Mouse (Mus musculus): ENCODE measurements around the gene AL607142.1. TPM values are rescaled to one million over a fixed set of nuclear protein-coding genes. Genes with fewer than 3 reads are reported as not detected.

AL607142.1 gene
- total RNA-seq, 2 experiments from 2014 or later: not detected

DNA sequence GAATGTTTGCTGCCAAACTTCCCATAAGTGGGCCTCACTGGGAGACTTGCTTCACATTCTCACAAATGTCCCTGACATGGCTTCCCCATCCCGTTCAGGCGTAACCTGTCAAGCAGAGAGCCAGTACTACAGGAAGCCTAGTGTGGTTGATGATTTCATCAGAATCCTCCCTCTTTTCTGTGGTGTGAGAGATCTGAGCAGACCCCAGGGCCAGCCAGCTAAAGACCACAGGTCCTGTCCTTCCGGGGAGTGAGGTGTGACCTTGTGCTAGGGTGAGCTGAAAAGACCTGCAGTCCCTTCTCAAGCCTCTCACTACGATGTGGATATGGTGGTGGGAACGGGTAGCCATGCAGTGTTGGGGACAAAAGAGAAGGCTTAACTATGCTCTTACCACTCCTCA is 17.7 kb downstream of the AL607142.1 start:
- intact Hi-C loops (cut with DNase I; ENCODE audit: low total_unique reads): no loop called here
- no peak for DNase-seq

DNA sequence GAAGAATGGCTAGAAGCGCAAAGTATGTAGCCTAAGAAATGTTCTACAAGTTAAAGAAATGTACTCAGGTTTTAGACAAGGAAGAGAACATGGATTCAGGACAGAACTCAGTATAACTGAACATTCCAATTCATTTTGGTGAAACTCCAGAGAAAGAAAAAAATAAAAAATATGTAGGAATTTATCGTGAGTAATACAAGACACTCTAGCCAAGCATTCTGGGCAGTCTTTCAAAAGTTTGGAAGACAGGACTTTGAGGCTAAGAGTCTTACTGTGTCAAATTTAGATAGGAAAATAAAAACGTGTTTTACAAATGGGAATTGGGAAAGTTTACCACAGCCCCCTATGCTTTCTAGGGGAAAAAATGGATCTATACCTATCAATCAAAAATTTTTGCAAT is 18.9 kb downstream of the AL607142.1 start:
- intact Hi-C loops (cut with DNase I; ENCODE audit: low total_unique reads): no loop called here

DNA sequence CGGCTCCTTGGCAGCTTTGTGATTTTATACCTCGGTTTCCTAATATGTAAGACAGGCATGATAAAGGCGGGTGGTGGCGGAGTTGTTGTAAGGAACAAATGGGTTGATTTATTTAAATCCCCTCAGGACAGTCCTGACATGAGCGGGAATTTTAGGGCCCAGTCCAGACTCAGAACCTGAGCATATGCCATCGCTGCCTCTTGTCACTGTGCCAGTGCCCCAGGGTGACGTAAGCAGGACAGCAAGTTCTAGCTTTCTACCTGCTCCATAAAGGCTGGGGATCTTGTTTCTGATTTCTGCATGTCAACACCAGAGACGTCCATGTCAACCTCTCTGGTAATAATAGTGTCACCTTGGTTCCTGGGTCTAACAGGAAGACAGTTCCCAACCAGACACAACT is 24.7 kb downstream of the AL607142.1 start:
- intact Hi-C loops (cut with DNase I; ENCODE audit: low total_unique reads): no loop called here
- no peak for DNase-seq

More for the DNA sequence above, 18.9 kb downstream of the AL607142.1 start:
- no peak for DNase-seq

DNA sequence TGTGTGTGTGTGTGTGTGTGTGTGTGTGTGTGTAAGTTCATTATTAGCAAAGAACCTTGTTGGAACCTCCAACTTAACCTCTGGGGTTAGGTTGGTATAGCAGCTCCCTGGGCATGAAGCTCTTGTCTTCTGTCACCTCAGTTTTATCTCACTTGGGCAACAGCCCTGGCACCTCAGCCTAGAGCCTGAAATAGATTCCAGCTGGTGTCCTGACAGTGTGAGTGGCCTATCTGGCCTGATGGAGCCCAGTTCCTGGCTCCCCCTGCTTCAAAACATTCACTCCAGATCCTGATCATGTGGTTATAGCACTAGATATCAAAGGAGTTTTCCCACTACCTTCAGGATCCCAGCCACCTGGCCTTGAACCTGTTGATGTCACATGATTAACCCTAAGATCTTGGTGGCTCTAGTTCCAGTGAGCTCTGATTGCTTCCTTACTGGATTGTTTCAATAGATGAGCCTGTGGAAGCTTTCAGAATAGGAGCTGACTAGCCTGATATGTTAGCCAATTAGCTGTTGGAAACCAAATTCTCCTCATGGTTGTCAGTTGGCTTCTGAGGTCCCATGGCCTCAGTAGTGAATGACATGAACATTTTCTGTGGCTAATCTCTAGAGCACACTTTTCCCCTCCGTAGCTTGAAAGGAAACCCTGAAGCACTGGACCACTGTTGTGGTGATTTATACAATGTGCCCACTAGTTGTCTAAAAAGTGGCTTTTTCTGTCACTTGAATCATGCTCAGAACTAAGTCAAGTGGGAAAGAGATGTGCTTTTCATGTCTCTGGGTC is 27.4 kb downstream of the AL607142.1 start:
- intact Hi-C loops (cut with DNase I; ENCODE audit: low total_unique reads): no loop called here
- peak; percentile 60 for DNase-seq

DNA sequence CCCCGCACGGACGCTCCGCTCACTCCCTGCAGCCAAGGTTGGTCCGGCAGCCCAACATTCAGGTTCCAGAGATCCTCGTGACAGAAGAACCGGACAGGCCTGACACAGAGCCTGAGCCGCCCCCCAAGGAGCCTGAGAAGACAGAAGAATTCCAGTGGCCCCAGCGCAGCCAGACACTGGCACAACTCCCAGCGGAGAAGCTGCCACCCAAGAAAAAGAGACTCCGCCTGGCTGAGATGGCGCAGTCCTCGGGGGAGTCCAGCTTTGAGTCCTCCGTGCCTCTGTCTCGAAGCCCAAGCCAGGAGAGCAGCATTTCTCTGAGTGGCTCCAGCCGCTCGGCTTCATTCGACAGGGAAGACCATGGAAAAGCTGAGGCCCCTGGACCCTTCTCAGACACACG is 32.1 kb downstream of the AL607142.1 start:
- no peak for DNase-seq
- intact Hi-C loops (cut with DNase I; ENCODE audit: low total_unique reads): no loop called here

DNA sequence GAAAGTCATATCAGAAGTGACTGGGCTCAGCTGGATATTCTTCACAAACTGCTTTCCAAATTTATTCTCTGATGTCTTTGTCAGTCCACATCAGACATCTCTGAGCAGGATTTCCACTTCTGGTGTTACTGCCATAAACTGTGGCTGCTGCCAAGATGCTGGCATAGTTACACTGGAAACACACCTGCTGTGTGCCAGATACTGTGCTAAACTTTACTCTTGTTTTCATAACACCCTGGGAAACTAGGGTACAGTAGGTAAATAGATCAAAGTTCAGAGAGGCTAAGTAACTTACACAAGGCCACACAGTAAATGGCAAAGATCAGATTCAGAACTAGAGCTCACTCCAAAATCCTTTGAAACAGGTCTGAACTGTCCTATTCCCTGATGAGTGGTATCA is 36.4 kb downstream of the AL607142.1 start:
- intact Hi-C loops (cut with DNase I; ENCODE audit: low total_unique reads): loop anchor here (5.0 kb wide), 1 partner anchor 179 kb away; no protein-coding TSS in a partner anchor
- no peak for DNase-seq

DNA sequence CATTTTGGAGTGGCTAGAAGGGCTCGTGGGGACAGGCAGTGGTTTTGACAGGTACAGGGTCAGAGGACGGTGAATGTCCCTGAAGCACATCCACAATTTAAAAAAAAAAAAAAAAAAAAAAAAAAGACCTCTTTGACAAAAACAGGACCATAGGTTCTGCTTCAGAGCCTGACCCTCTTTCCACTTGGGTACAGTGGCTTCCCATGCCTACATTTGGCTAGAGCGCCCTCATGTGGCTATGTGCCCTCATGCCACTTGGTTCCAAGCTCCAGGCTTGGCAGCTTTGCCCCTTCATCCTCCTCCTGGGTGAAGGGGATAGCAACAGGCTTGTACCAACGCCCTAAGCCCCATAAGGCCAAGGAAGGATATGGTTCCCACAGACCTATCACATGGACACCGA is 39.8 kb downstream of the AL607142.1 start:
- DNase-seq: peak; percentile 70
- intact Hi-C loops (cut with DNase I; ENCODE audit: low total_unique reads): loop anchor here (5.0 kb wide), 1 partner anchor 182 kb away; no protein-coding TSS in a partner anchor

DNA sequence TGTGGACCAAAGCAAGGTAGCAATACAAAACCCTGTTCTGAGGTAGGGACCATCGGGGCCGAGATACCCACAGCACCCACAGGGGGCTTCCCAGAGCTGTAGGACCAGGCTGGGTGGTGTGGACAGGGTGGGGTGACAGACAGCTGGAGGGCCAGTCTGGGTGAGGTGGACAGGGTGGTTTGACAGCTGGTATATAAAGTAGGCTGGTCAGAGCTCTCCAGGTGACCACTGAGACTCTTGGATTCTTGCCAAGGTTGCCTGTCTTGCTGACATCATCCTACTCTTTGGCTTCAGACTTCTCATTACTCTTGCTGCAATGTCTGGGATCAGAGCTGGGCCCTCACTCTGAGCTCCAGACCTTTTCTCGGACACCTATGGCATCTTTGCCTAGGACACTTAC is 41.6 kb downstream of the AL607142.1 start:
- DNase-seq: no peak
- intact Hi-C loops (cut with DNase I; ENCODE audit: low total_unique reads): no loop called here

DNA sequence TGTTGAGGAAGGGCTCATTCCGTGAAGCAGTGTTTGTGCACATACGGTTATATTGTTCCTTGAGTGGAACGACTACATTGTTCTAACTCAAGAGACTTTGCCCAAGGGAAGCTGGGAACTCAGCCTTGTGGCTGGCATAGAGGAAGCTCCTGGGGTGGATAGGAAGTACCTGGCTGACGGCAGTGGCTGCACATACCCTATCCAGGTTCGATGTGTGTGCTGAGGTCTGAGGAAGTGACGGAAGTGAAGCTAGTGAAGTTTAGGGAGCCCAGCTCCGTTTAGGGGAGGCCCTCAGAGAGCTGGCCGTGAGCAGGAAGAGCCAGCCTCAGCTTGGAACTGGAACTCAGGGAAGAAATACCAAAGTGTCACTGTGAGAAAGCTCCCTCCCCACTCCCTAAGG is 43.0 kb downstream of the AL607142.1 start:
- no peak for DNase-seq
- intact Hi-C loops (cut with DNase I; ENCODE audit: low total_unique reads): no loop called here

DNA sequence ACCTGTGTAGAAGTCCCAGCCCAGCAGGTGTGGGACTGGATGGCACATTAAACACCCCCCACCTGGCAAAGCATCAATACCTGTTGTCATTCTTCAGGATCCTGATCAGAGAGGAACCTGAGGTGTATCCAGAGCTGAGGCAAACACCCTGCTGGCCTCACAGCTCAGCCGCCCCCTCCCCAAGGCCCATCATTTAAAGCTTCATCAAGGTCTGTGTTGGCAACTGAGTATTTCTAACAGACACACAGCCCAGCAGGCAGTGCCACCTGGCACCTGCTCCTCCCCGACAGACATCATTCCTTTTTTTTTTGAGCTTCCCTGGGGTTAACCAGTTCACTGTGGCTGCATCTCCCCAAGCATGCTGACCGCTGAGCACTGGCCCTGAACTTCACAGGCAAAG is 50.7 kb downstream of the AL607142.1 start:
- no peak for DNase-seq
- intact Hi-C loops (cut with DNase I; ENCODE audit: low total_unique reads): no loop called here

DNA sequence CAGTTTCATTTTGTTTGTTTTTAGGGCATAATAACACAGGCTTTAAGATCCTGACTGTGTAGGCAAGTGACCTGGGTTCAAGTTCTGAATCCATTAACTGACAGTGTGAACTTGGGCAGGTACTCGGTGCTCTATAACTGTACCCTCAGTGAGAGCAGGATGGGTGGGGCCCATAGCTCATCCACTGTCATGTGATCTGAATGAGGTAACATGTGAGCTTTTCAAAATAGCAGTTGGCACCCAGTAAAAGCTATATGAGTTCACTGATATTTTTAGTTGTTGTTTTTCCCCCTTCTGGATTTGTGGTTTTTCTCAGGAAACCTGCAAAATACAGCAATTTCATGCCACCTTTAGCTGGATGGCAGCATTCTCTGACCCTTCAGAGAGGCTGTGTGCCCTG is 51.5 kb downstream of the AL607142.1 start:
- intact Hi-C loops (cut with DNase I; ENCODE audit: low total_unique reads): no loop called here
- no peak for DNase-seq

DNA sequence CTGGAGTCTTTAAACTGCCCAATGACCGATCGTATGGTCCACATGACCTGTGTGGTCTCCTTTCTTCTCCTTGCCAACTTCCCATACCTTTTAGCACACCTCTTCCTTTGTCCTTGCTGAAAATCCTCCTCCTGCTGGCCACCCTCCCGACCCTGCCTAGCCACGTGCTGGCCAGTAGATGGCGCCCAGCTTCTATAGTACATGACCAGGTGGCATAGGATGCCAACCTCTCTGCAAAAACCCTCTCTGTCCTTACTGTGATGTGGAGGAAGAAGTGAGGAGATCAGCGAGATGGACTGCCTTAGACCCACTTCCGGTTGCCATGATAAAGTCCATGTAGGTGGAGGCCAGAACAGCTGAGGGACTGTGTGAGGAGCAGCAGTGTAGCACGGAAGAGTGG is 55.5 kb downstream of the AL607142.1 start:
- peak; percentile 66 for DNase-seq
- intact Hi-C loops (cut with DNase I; ENCODE audit: low total_unique reads): no loop called here

DNA sequence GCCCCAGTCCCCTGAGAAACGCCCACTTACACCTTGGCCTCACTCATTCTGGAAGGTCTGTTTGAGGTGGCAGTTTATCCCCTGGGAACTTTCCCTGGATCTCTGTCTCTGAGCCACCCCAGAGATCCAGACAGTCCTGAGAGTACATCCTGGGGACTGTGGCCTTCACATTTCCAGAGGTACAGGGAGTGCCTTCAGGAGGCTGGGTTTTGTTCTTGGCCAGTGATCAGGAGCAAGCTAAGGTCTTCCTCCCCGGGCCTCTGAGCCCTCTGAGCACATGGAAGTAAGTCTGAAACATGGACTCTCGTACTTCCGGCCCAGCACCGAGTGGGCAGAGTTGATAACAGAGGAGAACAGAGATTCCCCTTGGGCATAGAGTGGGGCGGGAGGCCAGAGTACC is 59.9 kb downstream of the AL607142.1 start:
- intact Hi-C loops (cut with DNase I; ENCODE audit: low total_unique reads): no loop called here
- DNase-seq: no peak

DNA sequence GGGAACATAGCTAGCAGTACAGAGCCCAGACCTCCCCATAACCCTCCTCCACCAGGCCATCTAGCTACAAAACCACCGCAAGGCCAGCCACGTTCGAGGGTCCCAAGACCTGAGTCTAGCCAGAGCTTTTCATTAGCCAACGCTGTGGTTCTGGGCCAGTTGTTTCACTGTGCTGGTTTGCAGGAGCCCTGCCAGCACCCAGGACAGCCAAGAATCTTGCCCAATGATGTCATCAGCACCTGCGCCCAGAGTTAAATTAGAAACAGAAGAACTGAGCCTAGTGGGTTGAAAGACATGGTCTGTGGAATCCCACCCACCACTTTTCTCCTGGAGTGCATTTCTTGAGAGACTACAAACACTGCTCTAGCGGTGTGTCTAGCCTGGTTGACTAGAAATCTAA is 61.3 kb downstream of the AL607142.1 start:
- intact Hi-C loops (cut with DNase I; ENCODE audit: low total_unique reads): no loop called here
- DNase-seq: peak; percentile 58

DNA sequence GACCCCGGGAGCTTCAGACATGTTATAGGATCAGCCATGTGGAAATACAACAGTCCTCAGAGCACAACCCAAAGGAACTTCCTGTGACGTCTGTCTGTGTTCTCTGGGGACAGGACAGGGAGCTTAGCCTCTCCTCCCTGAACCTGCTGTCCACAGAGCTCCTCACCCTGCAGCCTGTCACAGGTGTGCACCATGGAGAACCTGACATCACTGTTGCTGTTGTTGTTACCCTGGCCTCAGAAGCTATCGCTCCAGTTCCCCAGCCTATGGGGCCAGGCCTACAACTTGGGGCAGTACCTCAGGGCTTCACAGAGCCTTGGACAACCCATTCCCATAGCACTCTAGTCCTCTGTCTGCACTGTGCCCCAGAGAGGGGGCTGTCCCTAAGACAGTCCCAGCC is 62.5 kb downstream of the AL607142.1 start:
- intact Hi-C loops (cut with DNase I; ENCODE audit: low total_unique reads): no loop called here
- DNase-seq: no peak

DNA sequence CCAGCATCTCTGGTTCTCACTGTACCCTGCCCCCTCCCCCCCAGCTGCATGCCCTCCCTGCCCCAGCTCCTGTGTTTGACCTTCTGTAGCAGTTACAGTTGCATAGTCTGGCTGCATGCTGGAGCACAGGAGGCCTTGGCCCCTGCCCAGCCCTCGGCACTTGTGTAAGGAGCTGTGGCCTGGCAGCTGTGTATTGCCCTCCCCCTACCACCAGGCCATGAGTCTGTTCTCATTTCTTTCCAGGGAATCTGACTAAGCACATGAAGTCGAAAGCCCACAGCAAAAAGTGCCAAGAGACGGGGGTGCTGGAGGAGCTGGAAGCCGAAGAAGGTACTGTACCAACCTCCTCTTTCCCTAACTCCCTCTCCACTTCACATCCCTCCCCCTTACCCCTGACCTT is 63.2 kb downstream of the AL607142.1 start:
- intact Hi-C loops (cut with DNase I; ENCODE audit: low total_unique reads): no loop called here
- peak; percentile 65 for DNase-seq

DNA sequence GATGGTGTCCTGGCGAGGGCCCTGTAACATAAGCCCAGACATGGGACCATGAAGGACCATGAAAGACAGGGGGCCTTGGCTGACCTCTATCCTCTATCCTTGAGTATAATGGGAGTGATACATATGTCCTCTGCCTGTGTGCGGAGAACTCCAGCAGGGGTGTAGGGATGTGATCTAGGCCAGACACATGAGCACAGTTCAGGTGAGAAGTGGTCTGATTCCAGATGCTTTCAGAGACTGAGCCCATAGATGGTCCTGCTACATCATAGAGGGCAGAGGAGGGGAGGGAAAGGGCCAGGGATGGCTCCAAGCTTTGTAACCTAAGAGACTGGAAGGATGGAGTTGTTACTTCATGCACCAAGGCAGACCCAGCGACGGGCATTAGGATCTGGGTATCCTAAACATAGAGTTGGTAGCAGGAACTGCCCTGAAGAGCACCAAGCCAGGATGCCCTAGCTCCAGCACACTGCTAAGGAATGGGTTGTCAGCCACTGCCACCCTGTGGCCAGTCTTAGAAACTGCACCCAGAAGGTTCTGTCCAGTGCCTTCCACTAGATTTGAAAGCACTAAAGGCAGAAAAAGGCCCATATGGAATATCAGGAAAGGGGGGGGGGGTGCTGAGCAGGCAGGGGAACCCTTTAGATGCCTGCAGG is 64.6 kb downstream of the AL607142.1 start:
- DNase-seq: peak; percentile 57
- intact Hi-C loops (cut with DNase I; ENCODE audit: low total_unique reads): no loop called here

DNA sequence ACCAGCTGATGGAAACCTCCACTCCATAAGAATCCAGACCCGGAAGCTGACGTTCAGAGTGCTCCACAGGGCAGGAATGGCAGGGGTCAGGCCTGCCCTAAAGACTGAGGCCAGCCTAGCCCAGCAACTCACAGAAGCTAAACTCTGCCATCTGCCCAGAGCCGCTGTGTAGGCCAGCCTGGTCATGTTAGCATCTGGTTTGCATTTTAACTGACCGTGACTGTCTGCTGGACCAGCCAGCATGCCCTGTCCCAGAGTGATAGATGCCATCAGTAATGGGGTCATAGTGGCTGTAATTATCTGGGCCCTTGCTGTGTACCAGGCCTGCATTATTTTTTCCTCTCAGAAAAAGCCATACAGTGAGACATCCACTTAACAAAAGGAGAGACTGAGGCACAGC is 66.1 kb downstream of the AL607142.1 start:
- intact Hi-C loops (cut with DNase I; ENCODE audit: low total_unique reads): no loop called here
- DNase-seq: no peak

DNA sequence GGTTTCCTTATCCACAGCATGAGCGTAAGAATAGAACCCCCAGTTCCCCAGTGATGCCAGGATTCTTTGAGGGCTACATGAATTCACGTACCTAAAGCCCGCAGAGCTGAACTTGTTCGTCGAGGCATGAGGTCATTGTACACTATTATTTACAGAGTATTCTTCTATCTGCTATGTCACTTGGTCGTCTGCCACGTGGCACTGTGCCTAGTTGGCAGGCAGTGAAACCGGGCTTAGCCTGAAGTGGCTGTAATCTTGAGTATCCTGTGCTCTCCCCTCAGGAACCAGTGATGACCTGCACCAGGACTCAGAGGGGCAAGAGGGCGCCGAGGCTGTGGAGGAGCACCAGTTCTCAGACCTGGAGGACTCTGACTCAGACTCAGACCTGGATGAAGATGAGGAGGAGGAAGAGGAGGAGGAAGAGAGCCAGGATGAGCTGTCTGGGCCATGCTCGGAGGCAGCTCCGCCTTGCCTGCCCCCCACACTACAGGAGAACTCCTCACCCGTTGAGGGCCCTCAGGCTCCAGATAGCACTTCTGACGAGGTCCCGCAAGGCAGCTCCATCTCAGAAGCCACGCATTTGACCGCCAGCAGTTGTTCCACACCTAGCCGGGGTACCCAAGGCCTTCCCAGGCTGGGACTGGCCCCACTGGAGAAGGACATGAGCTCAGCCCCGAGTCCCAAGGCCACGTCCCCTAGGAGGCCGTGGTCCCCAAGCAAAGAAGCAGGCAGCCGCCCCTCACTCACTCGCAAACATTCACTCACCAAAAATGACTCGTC is 66.8 kb downstream of the AL607142.1 start:
- DNase-seq: peak; percentile 64

DNA sequence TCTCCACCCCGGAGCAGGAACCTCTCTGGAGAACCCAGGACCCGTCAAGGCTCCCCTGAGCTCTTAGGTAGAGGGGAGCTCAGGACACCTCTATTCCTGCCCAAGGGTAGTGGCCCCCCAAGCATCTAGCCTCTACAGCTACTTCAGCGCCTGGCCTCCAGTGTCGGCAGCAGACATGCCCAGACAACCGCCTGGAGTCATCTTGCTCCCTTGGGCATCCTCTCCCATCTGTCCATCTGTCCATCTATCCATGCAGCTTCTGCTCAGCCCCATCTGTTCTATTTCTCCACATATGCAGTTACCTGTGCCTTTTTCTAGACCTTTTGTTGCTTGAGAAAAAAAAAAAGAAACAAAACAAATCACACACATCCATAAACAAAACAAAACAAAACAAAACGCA is 69.4 kb downstream of the AL607142.1 start:
- intact Hi-C loops (cut with DNase I; ENCODE audit: low total_unique reads): no loop called here
- no peak for DNase-seq

More for the DNA sequence above, 66.8 kb downstream of the AL607142.1 start:
- intact Hi-C loops (cut with DNase I; ENCODE audit: low total_unique reads): no loop called here

Measured in gastrocnemius, postnatal 14 days (tissue).